Mouse (Mus musculus) midbrain, embryonic 13.5 days (tissue): ENCODE data around the gene A930018P22Rik. TPM values are rescaled to one million over a fixed set of nuclear protein-coding genes. Genes with fewer than 3 reads are reported as not detected.

Source experiments
- ATAC-seq: fragments of 200-750 bp; cut with Nextera tagmentation; 2 replicates; pipeline ENCODE4 v1.8.0; 2017; ENCODE audit warnings: mild to moderate bottlenecking, moderate TSS enrichment, moderate library complexity
- H3K27ac ChIP-seq: fragments of 300-500 bp; sonication (generic); 2 replicates; pipeline ENCODE4 v1.5.1; 2015; ENCODE audit warnings: inconsistent platforms, mild to moderate bottlenecking, moderate library complexity
- H3K27me3 ChIP-seq: fragments of 300-500 bp; sonication (generic); 2 replicates; pipeline ENCODE4 v1.6.1; 2015; ENCODE audit warnings: mild to moderate bottlenecking, inconsistent platforms
- H3K36me3 ChIP-seq: fragments of 300-500 bp; sonication (generic); 2 replicates; pipeline ENCODE4 v1.6.1; 2015; ENCODE audit warnings: mild to moderate bottlenecking, inconsistent platforms
- H3K4me1 ChIP-seq: fragments of 300-500 bp; sonication (generic); replicated peaks from 2 replicates; pipeline ENCODE4 v1.6.1; 2015; ENCODE audit warnings: inconsistent platforms
- H3K4me2 ChIP-seq: fragments of 300-500 bp; sonication (generic); replicated peaks from 2 replicates; pipeline ENCODE4 v1.6.1; 2015; ENCODE audit warnings: moderate library complexity, mild to moderate bottlenecking, inconsistent platforms
- H3K4me3 ChIP-seq: fragments of 300-500 bp; sonication (generic); replicated peaks from 2 replicates; pipeline ENCODE4 v1.5.1; 2015; ENCODE audit warnings: mild to moderate bottlenecking, inconsistent platforms
- H3K9ac ChIP-seq: fragments of 300-500 bp; sonication (generic); replicated peaks from 2 replicates; pipeline ENCODE4 v1.6.1; 2015; ENCODE audit warnings: mild to moderate bottlenecking, inconsistent platforms
- H3K9me3 ChIP-seq: fragments of 300-500 bp; sonication (generic); 2 replicates; pipeline ENCODE4 v1.6.1; 2016; ENCODE audit warnings: mild to moderate bottlenecking, inconsistent platforms
- WGBS: fragments of 180-500 bp; shearing (Covaris S2); methylation state at CpG from one replicate; pipeline ENCODE4 v1.1.7; 2015; 5-methylcytosine and 5-hydroxymethylcytosine counted together
- polyA plus RNA-seq: library from polyadenylated mRNA; unstranded; fragments of >200 nt; fragmentation: Nextera tagmentation; extraction: Ambion mirVana; gene quantifications from 2 replicates; pipeline ENCODE4 v1.2.1, GENCODE M21; 2015

Gene A930018P22Rik
- polyA plus RNA-seq, 1 experiment from 2014 or later: not detected

DNA sequence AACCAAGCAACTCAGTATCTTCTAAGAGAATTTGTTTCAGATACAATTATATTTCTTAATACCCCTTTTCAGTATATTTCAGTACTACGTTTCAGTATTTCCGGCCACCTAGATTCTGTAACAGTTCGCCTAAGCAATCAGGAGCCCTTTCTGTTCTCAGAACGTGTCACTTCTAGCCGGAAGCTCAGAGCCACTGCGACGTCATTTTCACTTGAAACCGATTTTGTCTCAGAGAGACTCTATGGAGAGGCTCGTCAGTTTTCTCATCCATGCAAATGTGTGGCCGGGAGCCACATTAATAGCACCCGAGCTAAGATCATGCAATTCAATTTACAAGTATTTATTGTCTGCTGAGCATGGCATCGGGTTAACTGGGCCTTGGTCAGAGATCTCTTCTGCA lies 21.4 kb downstream of the A930018P22Rik start:
- Histone ChIP-seq H3K4me2 (no peak overlapping the region), H3K4me1 (no peaks in the 10 kb centered on the region), H3K4me3 (no peak overlapping the region), H3K36me3 (peaks cover 6% of the 10 kb centered on the region; the same call in 1 of the 2 replicates), H3K27me3 (no peaks in the 10 kb centered on the region), H3K9ac (no peak overlapping the region), H3K27ac (no peak overlapping the region), H3K9me3 (no peaks in the 10 kb centered on the region)
- no peak for ATAC-seq
- WGBS: 87% methylated on average over 12 of the region's 12 CpGs

DNA sequence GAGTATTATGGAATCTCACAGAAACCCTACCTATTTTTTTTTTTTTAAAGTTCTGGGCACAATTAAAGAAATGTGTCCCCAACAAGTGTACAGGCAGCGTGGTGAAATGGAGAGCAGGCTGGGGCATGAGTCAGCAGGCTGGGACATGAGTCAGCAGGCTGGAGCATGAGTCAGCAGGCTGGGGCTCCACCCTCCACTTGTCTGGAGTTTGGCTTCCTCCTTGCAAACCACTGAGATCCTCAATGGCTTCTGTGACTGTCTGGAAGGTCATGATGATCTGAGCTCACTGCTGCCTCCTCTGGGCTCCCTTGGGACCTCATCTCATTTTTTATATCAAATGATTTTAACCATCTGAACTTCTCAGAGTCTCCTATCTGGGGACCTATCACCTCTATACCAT lies 23.4 kb downstream of the A930018P22Rik start:
- no peak overlapping the region for H3K9ac ChIP-seq
- no peak for ATAC-seq
- no peaks in the 10 kb centered on the region for H3K27me3 ChIP-seq
- H3K27ac ChIP-seq: no peak overlapping the region
- no peak overlapping the region for H3K4me2 ChIP-seq
- no peaks in the 10 kb centered on the region for H3K4me1 ChIP-seq
- no peak overlapping the region for H3K4me3 ChIP-seq
- no peaks in the 10 kb centered on the region for H3K9me3 ChIP-seq
- H3K36me3 ChIP-seq: peaks cover 7% of the 10 kb centered on the region; the same call in 1 of the 2 replicates
- 82% methylated on average over 1 of the region's 1 CpGs for WGBS

DNA sequence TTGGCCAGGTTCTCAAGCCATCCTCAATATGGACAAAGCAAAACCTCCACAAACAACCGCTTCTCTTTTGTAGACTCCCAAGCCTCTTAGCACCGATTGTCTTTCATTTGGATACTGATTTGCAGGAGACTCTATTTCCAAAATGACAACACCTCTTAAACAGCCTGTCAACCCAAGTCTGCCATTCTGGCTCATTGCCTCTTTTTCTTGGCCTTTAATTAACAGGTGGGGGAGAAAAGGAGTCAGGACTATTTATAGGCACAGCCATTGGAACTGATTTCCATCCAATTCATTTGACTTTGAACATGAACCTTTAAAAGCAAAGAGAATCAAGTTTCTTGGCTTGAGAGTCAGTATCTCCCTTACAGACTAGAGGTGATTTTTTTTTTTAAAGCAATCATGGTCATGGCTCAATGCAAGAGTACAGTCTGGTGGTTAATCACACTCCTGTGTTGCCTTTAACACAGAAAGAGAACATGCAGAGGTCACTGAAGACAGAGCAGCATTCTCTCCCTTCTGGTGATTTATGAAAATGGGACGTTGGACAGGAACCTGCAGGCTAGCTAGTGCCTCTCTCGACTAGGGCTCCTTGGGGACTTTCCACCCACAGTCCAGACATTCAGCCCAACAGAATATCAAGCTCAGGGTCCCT lies 25.5 kb downstream of the A930018P22Rik start:
- no peaks in the 10 kb centered on the region for H3K27me3 ChIP-seq
- H3K27ac ChIP-seq: no peak overlapping the region
- H3K36me3 ChIP-seq: peaks cover 21% of the 10 kb centered on the region; the same call in 1 of the 2 replicates
- 0 out of 2 replicates have a peak, but pooled peaks cover 2% of the 10 kb centered on the region for H3K9me3 ChIP-seq
- H3K4me3 ChIP-seq: no peak overlapping the region
- 80% methylated on average over 4 of the region's 4 CpGs for WGBS
- no peak overlapping the region for H3K4me2 ChIP-seq
- no peak for ATAC-seq
- H3K9ac ChIP-seq: no peak overlapping the region
- H3K4me1 ChIP-seq: no peaks in the 10 kb centered on the region

DNA sequence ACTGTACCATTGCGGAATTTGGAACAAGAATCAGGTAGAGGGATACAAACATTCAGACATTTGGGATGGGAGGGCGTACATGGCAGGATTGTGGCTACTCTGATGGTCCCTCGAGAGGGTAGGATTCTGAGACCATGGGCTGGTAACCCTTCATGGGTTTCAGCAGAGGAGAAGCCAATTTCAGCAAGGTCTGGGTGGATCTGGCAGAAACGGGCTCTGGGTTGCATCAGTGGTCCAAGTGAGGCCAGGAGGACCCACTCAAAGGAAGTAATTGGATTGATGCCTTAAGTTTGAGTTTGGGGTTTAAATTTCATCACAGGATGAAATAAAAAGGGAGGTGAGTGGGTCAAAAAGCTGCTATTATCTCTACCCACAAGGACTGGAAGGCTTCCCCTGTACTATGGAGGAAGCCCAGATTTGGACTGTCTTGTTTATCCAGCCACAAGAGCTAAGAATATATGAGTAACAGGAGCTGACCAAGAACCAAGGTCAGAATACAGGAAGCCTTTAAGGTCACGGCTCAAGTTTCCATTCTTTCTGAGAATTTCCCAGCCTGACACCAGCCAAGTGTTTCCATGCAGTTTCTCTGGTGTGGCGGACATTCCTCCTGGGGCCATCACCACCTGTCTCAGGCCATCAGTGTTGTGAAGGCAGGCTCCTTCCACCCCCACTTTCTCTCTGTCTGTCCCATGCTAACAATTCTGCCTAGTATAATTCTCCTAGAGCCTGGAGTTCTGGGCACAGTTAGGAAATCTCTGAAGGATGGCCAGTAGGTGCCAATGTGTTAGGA lies 28.2 kb downstream of the A930018P22Rik start:
- Histone ChIP-seq H3K27me3 (no peaks in the 10 kb centered on the region), H3K4me3 (no peak overlapping the region), H3K9me3 (0 out of 2 replicates have a peak, but pooled peaks cover 2% of the 10 kb centered on the region), H3K4me1 (no peaks in the 10 kb centered on the region), H3K9ac (no peak overlapping the region), H3K36me3 (peaks cover 21% of the 10 kb centered on the region; the same call in 1 of the 2 replicates), H3K27ac (no peak overlapping the region), H3K4me2 (no peak overlapping the region)
- WGBS: 88% methylated on average over 6 of the region's 6 CpGs
- no peak for ATAC-seq

DNA sequence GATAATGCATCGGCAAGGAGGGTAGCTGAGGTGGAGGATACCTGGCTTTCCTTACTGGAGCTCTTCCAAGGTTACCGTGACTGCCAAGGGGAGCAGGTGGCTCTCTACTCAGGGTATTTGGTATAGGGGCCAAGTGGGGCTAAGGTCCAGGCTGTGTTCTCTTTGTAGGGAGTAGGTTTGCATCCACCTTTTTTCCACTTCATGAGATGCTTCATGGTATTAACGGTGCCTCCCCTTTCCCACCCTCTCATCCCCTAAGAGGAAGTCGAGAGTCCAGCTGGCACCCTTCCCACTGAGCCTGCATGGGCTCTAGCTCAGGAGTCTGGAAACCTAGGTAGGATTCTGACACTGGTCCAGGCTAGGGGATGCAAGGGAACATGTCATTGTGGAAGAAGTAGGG lies 30.8 kb downstream of the A930018P22Rik start:
- WGBS: 91% methylated on average over 4 of the region's 4 CpGs
- no peak for ATAC-seq
- no peak overlapping the region for H3K27ac ChIP-seq
- no peaks in the 10 kb centered on the region for H3K4me1 ChIP-seq
- H3K9me3 ChIP-seq: 0 out of 2 replicates have a peak, but pooled peaks cover 2% of the 10 kb centered on the region
- H3K27me3 ChIP-seq: no peaks in the 10 kb centered on the region
- peaks cover 21% of the 10 kb centered on the region; the same call in 1 of the 2 replicates for H3K36me3 ChIP-seq
- H3K4me3 ChIP-seq: no peak overlapping the region
- H3K4me2 ChIP-seq: no peak overlapping the region
- H3K9ac ChIP-seq: no peak overlapping the region

DNA sequence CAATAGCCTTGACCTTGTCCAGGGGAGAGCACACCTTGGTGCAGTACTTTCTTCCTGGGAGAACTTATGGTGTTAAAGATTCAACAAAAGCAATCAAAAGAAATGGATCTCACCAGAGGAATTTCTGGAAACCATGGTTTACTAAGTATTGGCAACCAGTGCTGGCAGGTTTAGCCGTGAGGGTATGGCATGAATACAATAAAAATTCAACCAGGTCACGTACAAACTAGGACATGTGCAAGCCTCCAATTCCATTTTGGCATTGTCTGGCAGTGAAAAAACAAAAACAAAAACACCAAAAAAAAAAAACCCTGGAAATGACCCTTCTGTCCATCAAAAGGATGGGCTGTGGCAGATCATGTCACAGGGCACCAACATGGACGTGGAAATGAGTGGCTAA lies 31.3 kb downstream of the A930018P22Rik start:
- H3K4me1 ChIP-seq: no peaks in the 10 kb centered on the region
- no peak overlapping the region for H3K27ac ChIP-seq
- H3K4me2 ChIP-seq: no peak overlapping the region
- H3K4me3 ChIP-seq: no peak overlapping the region
- peaks cover 16% of the 10 kb centered on the region; the same call in 1 of the 2 replicates for H3K36me3 ChIP-seq
- H3K9me3 ChIP-seq: 0 out of 2 replicates have a peak, but pooled peaks cover 2% of the 10 kb centered on the region
- no peak overlapping the region for H3K9ac ChIP-seq
- ATAC-seq: no peak
- 92% methylated on average over 3 of the region's 3 CpGs for WGBS
- H3K27me3 ChIP-seq: no peaks in the 10 kb centered on the region

DNA sequence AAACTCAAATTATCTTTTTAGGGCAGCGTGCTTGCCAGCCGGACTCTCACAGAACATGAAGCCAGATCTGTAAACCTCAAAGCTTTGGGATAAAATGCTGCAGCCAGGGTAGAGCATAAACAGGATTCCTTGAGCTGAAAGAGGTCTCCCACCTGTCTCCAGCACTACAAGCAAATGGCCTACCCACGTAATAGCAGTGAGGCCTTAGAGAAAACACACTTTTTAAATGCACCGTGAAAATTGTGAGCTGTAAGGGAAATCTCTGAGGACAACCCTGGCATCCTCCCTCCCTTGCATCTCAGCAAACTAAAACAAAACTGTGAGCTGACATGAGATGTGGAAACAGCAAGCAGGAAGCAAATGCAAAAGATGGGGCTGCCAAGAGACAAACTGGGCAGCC lies 35.3 kb downstream of the A930018P22Rik start:
- Histone ChIP-seq H3K27me3 (no peaks in the 10 kb centered on the region), H3K4me2 (no peak overlapping the region), H3K4me3 (no peak overlapping the region), H3K27ac (no peak overlapping the region), H3K36me3 (0 out of 2 replicates have a peak, but pooled peaks cover under 1% of the 10 kb centered on the region), H3K9me3 (no peaks in the 10 kb centered on the region), H3K4me1 (no peaks in the 10 kb centered on the region), H3K9ac (no peak overlapping the region)
- WGBS: 79% methylated on average over 4 of the region's 4 CpGs
- ATAC-seq: no peak

DNA sequence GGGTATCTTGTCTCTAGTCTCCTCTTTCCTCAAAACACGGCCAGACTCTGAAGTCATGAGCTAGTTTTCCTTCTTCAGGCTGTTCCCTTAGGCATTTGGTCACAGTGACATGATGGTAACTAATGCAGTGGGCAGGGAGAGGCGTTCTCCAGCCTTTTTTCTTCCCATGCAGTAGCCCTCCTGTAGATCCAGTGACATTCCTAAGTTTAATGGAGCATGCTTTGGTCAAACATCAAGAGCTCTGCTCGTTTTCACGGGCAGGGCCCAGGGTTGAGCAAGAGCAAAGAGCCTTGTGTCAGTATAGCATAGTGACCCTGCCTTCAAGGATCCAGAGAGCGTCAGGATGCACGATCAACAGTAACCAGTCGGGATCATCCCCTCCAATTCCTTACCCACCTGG lies 40.8 kb downstream of the A930018P22Rik start:
- 83% methylated on average over 7 of the region's 7 CpGs for WGBS
- Histone ChIP-seq H3K4me3 (no peak overlapping the region), H3K4me1 (peaks cover 8% of the 10 kb centered on the region), H3K27ac (no peak overlapping the region), H3K9me3 (no peaks in the 10 kb centered on the region), H3K27me3 (no peaks in the 10 kb centered on the region), H3K36me3 (0 out of 2 replicates have a peak, but pooled peaks cover 4% of the 10 kb centered on the region), H3K4me2 (no peak overlapping the region), H3K9ac (no peak overlapping the region)
- ATAC-seq: no peak

DNA sequence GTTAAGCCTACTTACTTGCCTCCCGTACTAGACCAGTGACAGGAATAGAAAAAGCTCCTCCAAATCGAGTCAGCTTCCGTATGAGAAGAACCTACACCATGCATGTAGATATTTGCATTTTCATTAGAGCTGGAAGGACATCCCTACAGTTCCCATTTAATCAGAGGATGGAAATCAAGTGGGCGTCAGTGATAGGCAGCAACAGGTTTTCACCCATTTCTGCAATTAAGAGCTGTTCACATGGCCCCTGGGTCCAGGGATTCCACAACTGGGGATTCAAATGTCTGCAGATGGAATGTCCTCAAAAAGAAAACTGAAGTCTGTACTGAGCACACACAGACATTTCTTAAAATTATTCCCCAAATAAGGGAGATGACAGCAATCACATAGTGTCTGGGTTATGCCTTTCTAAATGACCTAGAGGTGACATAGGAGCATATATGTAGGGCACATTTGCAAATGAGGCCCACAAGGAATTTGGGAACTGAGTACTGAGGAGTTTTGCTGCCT lies 41.5 kb downstream of the A930018P22Rik start:
- Histone ChIP-seq H3K4me2 (no peak overlapping the region), H3K27me3 (no peaks in the 10 kb centered on the region), H3K36me3 (0 out of 2 replicates have a peak, but pooled peaks cover 4% of the 10 kb centered on the region), H3K9me3 (no peaks in the 10 kb centered on the region), H3K4me3 (no peak overlapping the region), H3K9ac (no peak overlapping the region), H3K27ac (no peak overlapping the region), H3K4me1 (peaks cover 14% of the 10 kb centered on the region)
- 93% methylated on average over 4 of the region's 4 CpGs for WGBS
- no peak for ATAC-seq

DNA sequence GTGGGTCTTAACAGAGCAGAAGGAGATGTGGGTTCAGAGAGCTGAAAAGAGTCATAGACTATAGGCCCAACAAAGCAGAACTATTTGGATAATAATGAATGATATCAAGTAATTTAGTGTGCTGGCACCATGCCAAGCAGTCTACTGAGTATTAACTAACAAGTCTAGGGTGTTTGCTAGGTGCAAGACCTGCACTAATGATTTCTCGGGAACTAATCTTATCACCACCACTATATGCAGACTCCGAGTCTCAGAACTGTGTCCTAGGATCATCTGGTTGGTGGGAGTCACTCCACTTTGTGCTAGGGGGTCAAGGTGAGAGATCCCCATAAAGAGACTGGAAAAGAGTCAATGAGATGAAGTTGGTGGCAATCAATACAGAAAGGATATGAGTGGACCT lies 43.1 kb downstream of the A930018P22Rik start:
- no peak overlapping the region for H3K9ac ChIP-seq
- H3K36me3 ChIP-seq: 0 out of 2 replicates have a peak, but pooled peaks cover 4% of the 10 kb centered on the region
- H3K9me3 ChIP-seq: no peaks in the 10 kb centered on the region
- peaks cover 15% of the 10 kb centered on the region for H3K4me1 ChIP-seq
- no peak for ATAC-seq
- H3K4me3 ChIP-seq: no peak overlapping the region
- H3K4me2 ChIP-seq: no peak overlapping the region
- no peaks in the 10 kb centered on the region for H3K27me3 ChIP-seq
- H3K27ac ChIP-seq: no peak overlapping the region
- WGBS: 94% methylated on average over 2 of the region's 2 CpGs

DNA sequence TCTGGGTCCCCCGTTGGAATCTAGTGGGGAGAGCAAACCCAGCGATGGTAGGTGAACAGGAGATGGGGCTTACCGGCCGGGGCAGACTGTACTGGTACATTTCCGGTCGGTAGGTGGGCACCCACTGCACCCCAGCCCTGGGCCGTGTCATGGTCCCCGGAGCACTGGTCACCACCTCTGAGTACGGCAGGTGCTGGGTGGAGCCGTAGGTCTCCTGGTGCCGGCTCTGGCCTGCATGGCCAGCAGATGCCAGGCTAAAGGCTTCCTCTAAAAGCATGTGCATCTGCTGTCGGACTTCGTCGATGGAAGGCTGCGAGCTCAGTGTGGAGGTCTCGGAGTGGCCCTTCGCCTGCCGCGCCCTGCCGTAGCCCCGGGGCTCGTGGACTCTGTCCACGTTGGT lies 45.2 kb downstream of the A930018P22Rik start:
- H3K36me3 ChIP-seq: 0 out of 2 replicates have a peak, but pooled peaks cover 4% of the 10 kb centered on the region
- WGBS: 90% methylated on average over 23 of the region's 23 CpGs
- H3K9me3 ChIP-seq: no peaks in the 10 kb centered on the region
- ATAC-seq: peak; percentile 61
- peaks cover 15% of the 10 kb centered on the region for H3K4me1 ChIP-seq
- no peak overlapping the region for H3K9ac ChIP-seq
- peak overlapping the region; percentile 25; the same call in 1 of the 2 replicates for H3K27ac ChIP-seq
- H3K4me3 ChIP-seq: no peak overlapping the region
- H3K4me2 ChIP-seq: peak overlapping the region; percentile 36
- no peaks in the 10 kb centered on the region for H3K27me3 ChIP-seq
